Mouse (Mus musculus) forebrain, embryonic 11.5 days (tissue): ENCODE measurements around the gene Ets1. TPM values are rescaled to one million over a fixed set of nuclear protein-coding genes. Genes with fewer than 3 reads are reported as not detected.

ENCODE experiments used
- ATAC-seq: fragments of 200-750 bp; cut with Nextera tagmentation; replicated peaks from 2 replicates; pipeline ENCODE4 v1.8.0; 2017; ENCODE audit warnings: moderate TSS enrichment; ENCODE audit not compliant: low FRiP score
- DNase-seq: peaks from one replicate; pipeline ENCODE4 v3.0.0-alpha.2; 2017; ENCODE audit warnings: low spot score
- H3K27ac ChIP-seq: fragments of 300-500 bp; sonication (generic); 2 replicates; pipeline ENCODE4 v1.5.1; 2014; ENCODE audit warnings: low read depth, low read length
- H3K27me3 ChIP-seq: fragments of 300-500 bp; sonication (generic); 2 replicates; pipeline ENCODE4 v1.6.1; 2014; ENCODE audit warnings: mild to moderate bottlenecking, low read length, mixed read lengths; ENCODE audit not compliant: control insufficient read depth, insufficient read depth
- H3K36me3 ChIP-seq: fragments of 300-500 bp; sonication (generic); 2 replicates; pipeline ENCODE4 v1.6.1; 2014; ENCODE audit warnings: mild to moderate bottlenecking, low read length, moderate library complexity, mixed read lengths; ENCODE audit not compliant: control insufficient read depth, insufficient read depth
- H3K4me1 ChIP-seq: fragments of 300-500 bp; sonication (generic); replicated peaks from 2 replicates; pipeline ENCODE4 v1.6.1; 2014; ENCODE audit warnings: low read length, mixed read lengths; ENCODE audit not compliant: control insufficient read depth, insufficient read depth
- H3K4me2 ChIP-seq: fragments of 300-500 bp; sonication (generic); 2 replicates; pipeline ENCODE4 v1.6.1; 2014; ENCODE audit warnings: low read depth, mild to moderate bottlenecking, low read length, moderate library complexity, mixed read lengths; ENCODE audit not compliant: severe bottlenecking
- H3K4me3 ChIP-seq: fragments of 300-500 bp; sonication (generic); 2 replicates; pipeline ENCODE4 v1.5.1; 2014; ENCODE audit warnings: low read depth, low read length
- H3K9ac ChIP-seq: fragments of 300-500 bp; sonication (generic); 2 replicates; pipeline ENCODE4 v1.6.1; 2014; ENCODE audit warnings: low read length
- H3K9me3 ChIP-seq: fragments of 300-500 bp; sonication (generic); 2 replicates; pipeline ENCODE4 v1.6.1; 2016; ENCODE audit warnings: low read length, mixed read lengths; ENCODE audit not compliant: control insufficient read depth
- WGBS: fragments of 180-500 bp; shearing (Covaris S2); extraction: QIAGEN DNeasy Blood & Tissue Kit; methylation state at CpG from one replicate; pipeline ENCODE4 v1.1.7; 2014; 5-methylcytosine and 5-hydroxymethylcytosine counted together
- polyA plus RNA-seq: library from polyadenylated mRNA; unstranded; fragments of >200 nt; fragmentation: Nextera tagmentation; extraction: Ambion mirVana; gene quantifications from 2 replicates; pipeline ENCODE4 v1.2.1, GENCODE M21; 2014

The Ets1 gene
- polyA plus RNA-seq, 1 experiment from 2014 or later, result 22.6 TPM

GRCm38 (mm10) chr9:32666611-32667517, 30.8 kb downstream of the Ets1 start:
- no peak for DNase-seq
- Histone ChIP-seq H3K9ac (no peak overlapping the region), H3K36me3 (no peaks in the 10 kb centered on the region), H3K4me3 (no peak overlapping the region), H3K27ac (no peak overlapping the region), H3K4me1 (peaks cover 5% of the 10 kb centered on the region; the same call in 1 of the 2 replicates), H3K27me3 (peaks cover 46% of the 10 kb centered on the region), H3K9me3 (no peaks in the 10 kb centered on the region), H3K4me2 (no peak overlapping the region)
- WGBS, result 74% methylated on average over 11 of the region's 11 CpGs
- ATAC-seq, result no peak

GRCm38 (mm10) chr9:32667518-32667908, 31.5 kb downstream of the Ets1 start:
- H3K4me1 ChIP-seq, result peaks cover 11% of the 10 kb centered on the region; the same call in 1 of the 2 replicates
- peaks cover 50% of the 10 kb centered on the region for H3K27me3 ChIP-seq
- no peak overlapping the region for H3K27ac ChIP-seq
- no peak overlapping the region for H3K4me2 ChIP-seq
- H3K36me3 ChIP-seq, result no peaks in the 10 kb centered on the region
- DNase-seq, result no peak
- ATAC-seq, result no peak
- WGBS, result 25% methylated on average over 7 of the region's 7 CpGs
- H3K9ac ChIP-seq, result no peak overlapping the region
- no peak overlapping the region for H3K4me3 ChIP-seq
- no peaks in the 10 kb centered on the region for H3K9me3 ChIP-seq

GRCm38 (mm10) chr9:32668075-32668673, 32.2 kb downstream of the Ets1 start:
- peaks cover 14% of the 10 kb centered on the region; the same call in 1 of the 2 replicates for H3K4me1 ChIP-seq
- H3K27me3 ChIP-seq, result peaks cover 57% of the 10 kb centered on the region

GRCm38 (mm10) chr9:32669397-32669796, 33.4 kb downstream of the Ets1 start:
- WGBS, result 84% methylated on average over 2 of the region's 2 CpGs
- H3K4me1 ChIP-seq, result peaks cover 14% of the 10 kb centered on the region; the same call in 1 of the 2 replicates
- no peaks in the 10 kb centered on the region for H3K9me3 ChIP-seq
- H3K4me2 ChIP-seq, result no peak overlapping the region
- ATAC-seq, result no peak
- H3K27me3 ChIP-seq, result peaks cover 67% of the 10 kb centered on the region
- H3K27ac ChIP-seq, result no peak overlapping the region
- H3K36me3 ChIP-seq, result no peaks in the 10 kb centered on the region
- H3K4me3 ChIP-seq, result no peak overlapping the region
- no peak overlapping the region for H3K9ac ChIP-seq
- DNase-seq, result peak; percentile 17

More at GRCm38 (mm10) chr9:32668075-32668673, 32.2 kb downstream of the Ets1 start:
- Histone ChIP-seq H3K27ac (no peak overlapping the region), H3K4me3 (no peak overlapping the region), H3K9ac (no peak overlapping the region), H3K9me3 (no peaks in the 10 kb centered on the region), H3K4me2 (no peak overlapping the region), H3K36me3 (no peaks in the 10 kb centered on the region)
- ATAC-seq, result peak; percentile 23; the same call in 1 of the 2 replicates
- peak; percentile 24 for DNase-seq
- 63% methylated on average over 9 of the region's 9 CpGs for WGBS

DNA sequence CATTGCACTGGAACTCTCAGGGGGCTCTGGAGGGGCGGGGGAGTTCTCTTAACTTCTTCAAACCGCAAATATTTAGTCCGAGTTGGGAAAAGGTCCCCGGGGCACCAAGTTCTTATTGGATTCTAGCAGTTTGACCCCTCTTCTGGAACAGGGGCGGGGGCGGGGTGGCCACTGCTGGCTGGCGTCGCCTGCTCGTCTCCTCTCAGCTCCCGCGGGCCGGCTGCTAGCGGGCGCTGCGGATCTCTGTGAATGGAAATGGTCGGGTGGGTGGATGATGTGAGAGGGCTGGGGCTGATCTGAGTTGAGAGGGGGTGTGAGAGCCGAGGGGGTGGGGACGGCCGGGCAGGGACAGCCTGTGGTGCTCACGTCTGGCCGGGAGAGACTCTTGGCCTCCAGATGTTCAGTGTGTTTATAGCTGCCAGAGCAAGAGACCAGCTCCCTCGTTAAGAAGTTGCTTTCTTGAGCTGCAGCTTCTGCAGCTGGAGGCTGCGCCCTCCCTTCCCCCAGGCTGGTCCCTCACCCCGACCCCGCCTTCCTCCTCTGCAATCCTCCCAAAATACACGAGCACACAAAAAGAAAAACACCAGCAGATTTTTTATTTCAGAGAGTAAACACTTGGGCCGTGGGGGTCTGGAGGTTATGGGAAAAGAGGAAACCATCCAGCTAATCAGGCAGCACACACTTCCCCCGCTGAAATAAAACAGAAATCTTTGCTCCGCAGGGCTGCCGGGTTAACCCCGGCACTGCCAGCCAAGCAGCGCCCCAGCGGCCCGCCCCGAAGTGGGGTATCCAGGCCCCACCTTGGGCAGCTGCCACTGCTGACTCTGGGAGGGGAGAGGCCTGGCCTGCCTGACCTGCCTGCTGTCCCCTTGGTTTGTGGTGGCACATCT, 36.2 kb downstream of the Ets1 start:
- ATAC-seq (peak; percentile 45), DNase-seq (peak; percentile 73)
- no peak overlapping the region for H3K27ac ChIP-seq
- H3K4me3 ChIP-seq, result peak overlapping the region; percentile 19
- H3K27me3 ChIP-seq, result peaks cover 78% of the 10 kb centered on the region
- H3K4me1 ChIP-seq, result peaks cover 21% of the 10 kb centered on the region; the same call in 1 of the 2 replicates
- H3K4me2 ChIP-seq, result peak overlapping the region; percentile 49
- WGBS, result under 1% methylated on average over 35 of the region's 35 CpGs
- H3K36me3 ChIP-seq, result no peaks in the 10 kb centered on the region
- H3K9me3 ChIP-seq, result no peaks in the 10 kb centered on the region
- peak overlapping the region; percentile 20; the same call in 1 of the 2 replicates for H3K9ac ChIP-seq

- WGBS, result 74% methylated on average over 3 of the region's 3 CpGs
- Histone ChIP-seq H3K36me3 (no peaks in the 10 kb centered on the region), H3K4me3 (no peak overlapping the region), H3K27ac (no peak overlapping the region), H3K4me1 (peaks cover 20% of the 10 kb centered on the region; the same call in 1 of the 2 replicates), H3K9me3 (no peaks in the 10 kb centered on the region), H3K4me2 (no peak overlapping the region), H3K27me3 (peaks cover 84% of the 10 kb centered on the region), H3K9ac (no peak overlapping the region)
- ATAC-seq, result no peak
- DNase-seq, result no peak
Measured at GRCm38 (mm10) chr9:32673923-32674322, 37.9 kb downstream of the Ets1 start.

DNA sequence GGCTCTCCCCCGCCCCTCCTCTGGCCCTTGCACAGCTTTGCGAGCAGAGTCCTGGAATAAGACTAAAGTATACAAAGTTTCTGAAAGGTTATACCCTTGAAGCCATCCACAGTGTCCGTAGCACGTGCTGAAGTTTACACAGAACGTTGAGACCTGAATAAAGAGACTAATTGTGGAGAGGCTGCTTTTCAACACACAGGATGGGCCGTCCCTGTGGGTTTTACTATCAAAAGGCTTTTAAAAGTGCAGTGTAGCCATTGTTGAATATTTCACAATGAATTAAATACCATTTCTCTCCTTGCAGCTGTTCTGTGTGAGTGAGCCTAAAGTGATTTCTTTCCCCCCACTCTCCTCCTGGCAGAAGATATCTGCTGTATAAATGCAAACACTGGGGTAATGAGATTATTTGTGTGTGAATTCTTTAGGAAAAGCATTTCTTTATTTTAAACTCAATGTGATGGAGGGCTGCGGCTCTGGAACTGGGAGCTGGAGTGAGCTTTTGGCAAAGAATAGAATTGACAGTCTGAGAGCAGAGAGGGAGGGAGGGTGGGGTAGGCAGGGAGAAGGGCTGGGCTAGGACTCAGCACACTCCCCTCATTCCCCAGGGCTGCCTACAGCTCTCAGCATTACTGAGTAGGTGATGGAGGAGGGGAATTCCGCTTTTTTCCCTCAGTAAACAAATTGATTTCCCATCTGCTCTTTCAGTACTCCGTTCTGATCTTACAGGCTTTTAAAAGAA, 39.8 kb downstream of the Ets1 start:
- WGBS, result 6% methylated on average over 9 of the region's 9 CpGs
- Histone ChIP-seq H3K4me3 (no peak overlapping the region), H3K9ac (no peak overlapping the region), H3K4me1 (peaks cover 20% of the 10 kb centered on the region; the same call in 1 of the 2 replicates), H3K4me2 (no peak overlapping the region), H3K36me3 (no peaks in the 10 kb centered on the region), H3K9me3 (no peaks in the 10 kb centered on the region), H3K27ac (no peak overlapping the region), H3K27me3 (peaks cover 86% of the 10 kb centered on the region)
- DNase-seq (peak; percentile 48), ATAC-seq (peak; percentile 74)
